Mouse (Mus musculus) forebrain, embryonic 14.5 days (tissue): ENCODE data around the gene Gm45713. TPM values are rescaled to one million over a fixed set of nuclear protein-coding genes. Genes with fewer than 3 reads are reported as not detected.

Source experiments
- ATAC-seq: fragments of 200-750 bp; cut with Nextera tagmentation; 2 replicates; pipeline ENCODE4 v1.8.0; 2017; ENCODE audit warnings: mild to moderate bottlenecking, moderate library complexity
- DNase-seq: peaks from one replicate; pipeline ENCODE4 v3.0.0-alpha.2; 2015; ENCODE audit warnings: low spot score
- H3K27ac ChIP-seq: fragments of 300-500 bp; sonication (generic); 2 replicates; pipeline ENCODE4 v1.5.1; 2014; ENCODE audit warnings: low read depth, mild to moderate bottlenecking, control low read depth, low read length, moderate library complexity
- H3K27me3 ChIP-seq: fragments of 300-500 bp; sonication (generic); replicated peaks from 2 replicates; pipeline ENCODE4 v1.6.1; 2014; ENCODE audit warnings: low read length, control low read depth, mixed read lengths; ENCODE audit not compliant: control insufficient read depth, insufficient read depth
- H3K36me3 ChIP-seq: fragments of 300-500 bp; sonication (generic); 2 replicates; pipeline ENCODE4 v1.6.1; 2014; ENCODE audit warnings: low read length, control low read depth; ENCODE audit not compliant: control insufficient read depth, insufficient read depth
- H3K4me1 ChIP-seq: fragments of 300-500 bp; sonication (generic); 2 replicates; pipeline ENCODE4 v1.6.1; 2014; ENCODE audit warnings: antibody characterized with exemption, low read length, control low read depth; ENCODE audit not compliant: control insufficient read depth, insufficient read depth
- H3K4me2 ChIP-seq: fragments of 300-500 bp; sonication (generic); 2 replicates; pipeline ENCODE4 v1.6.1; 2014; ENCODE audit warnings: mild to moderate bottlenecking, control low read depth, low read length
- H3K4me3 ChIP-seq: fragments of 300-500 bp; sonication (generic); 2 replicates; pipeline ENCODE4 v1.5.1; 2014; ENCODE audit warnings: low read depth, low read length, control low read depth
- H3K9ac ChIP-seq: fragments of 300-500 bp; sonication (generic); 2 replicates; pipeline ENCODE4 v1.6.1; 2014; ENCODE audit warnings: mild to moderate bottlenecking, low read length, control low read depth, moderate library complexity
- H3K9me3 ChIP-seq: fragments of 300-500 bp; sonication (generic); replicated peaks from 2 replicates; pipeline ENCODE4 v1.6.1; 2016; ENCODE audit warnings: low read length, control low read depth, mixed read lengths; ENCODE audit not compliant: control insufficient read depth
- whole genome bisulfite sequencing: fragments of 180-500 bp; shearing (Covaris S2); extraction: QIAGEN DNeasy Blood & Tissue Kit; methylation state at CpG from one replicate; pipeline ENCODE4 v1.1.7; 2014; 5-methylcytosine and 5-hydroxymethylcytosine counted together
- polyA plus RNA-seq: library from polyadenylated mRNA; unstranded; fragments of >200 nt; fragmentation: Nextera tagmentation; extraction: Ambion mirVana; gene quantifications from 2 replicates; pipeline ENCODE4 v1.2.1, GENCODE M21; 2014

Gene Gm45713
- polyA plus RNA-seq, 1 experiment from 2014 or later = 0.22 TPM

GRCm38 (mm10) chr7:45166950-45167401 lies 30.9 kb upstream of the Gm45713 start:
- Histone ChIP-seq H3K36me3 (no peaks in the 10 kb centered on the region), H3K27me3 (peaks cover 68% of the 10 kb centered on the region), H3K27ac (peak overlapping the region; percentile 23; the same call in 1 of the 2 replicates), H3K4me2 (peak overlapping the region; percentile 20; the same call in 1 of the 2 replicates), H3K4me1 (peaks cover 10% of the 10 kb centered on the region), H3K4me3 (no peak overlapping the region), H3K9ac (no peak overlapping the region), H3K9me3 (no peaks in the 10 kb centered on the region)
- DNase-seq (peak; percentile 45), ATAC-seq (peak; percentile 22; the same call in 1 of the 2 replicates)
- WGBS = 19% methylated on average over 10 of the region's 10 CpGs

GRCm38 (mm10) chr7:45165701-45166100 lies 29.7 kb upstream of the Gm45713 start:
- H3K27me3 ChIP-seq = peaks cover 68% of the 10 kb centered on the region

DNA sequence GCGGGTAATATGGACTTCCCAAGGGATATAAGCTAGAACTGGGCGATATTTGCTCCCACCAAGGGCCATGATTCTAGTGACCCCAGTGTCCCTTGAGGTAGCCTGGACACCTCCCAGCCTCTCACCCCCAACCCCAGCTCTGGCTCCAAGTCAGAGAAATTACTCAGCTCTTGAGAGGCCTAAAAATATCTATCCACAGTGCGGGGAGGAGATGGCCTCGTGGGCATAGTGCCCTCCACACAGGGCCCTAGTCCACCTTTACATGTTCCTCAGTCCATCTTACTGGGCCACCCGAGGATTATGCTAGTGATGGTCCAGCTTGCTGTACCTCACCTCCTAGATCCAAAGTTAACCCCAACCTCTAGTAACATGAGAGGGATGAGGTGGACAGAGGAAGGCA lies 28.8 kb upstream of the Gm45713 start:
- peak overlapping the region; percentile 45 for H3K4me3 ChIP-seq

More at GRCm38 (mm10) chr7:45165701-45166100, 29.7 kb upstream of the Gm45713 start:
- 40% methylated on average over 11 of the region's 11 CpGs for WGBS
- ATAC-seq (no peak), DNase-seq (no peak)
- H3K27ac ChIP-seq = no peak overlapping the region
- H3K4me2 ChIP-seq = peak overlapping the region; percentile 57
- peak overlapping the region; percentile 45 for H3K4me3 ChIP-seq
- H3K36me3 ChIP-seq = no peaks in the 10 kb centered on the region
- no peaks in the 10 kb centered on the region for H3K9me3 ChIP-seq
- no peak overlapping the region for H3K9ac ChIP-seq
- H3K4me1 ChIP-seq = peaks cover 10% of the 10 kb centered on the region

DNA sequence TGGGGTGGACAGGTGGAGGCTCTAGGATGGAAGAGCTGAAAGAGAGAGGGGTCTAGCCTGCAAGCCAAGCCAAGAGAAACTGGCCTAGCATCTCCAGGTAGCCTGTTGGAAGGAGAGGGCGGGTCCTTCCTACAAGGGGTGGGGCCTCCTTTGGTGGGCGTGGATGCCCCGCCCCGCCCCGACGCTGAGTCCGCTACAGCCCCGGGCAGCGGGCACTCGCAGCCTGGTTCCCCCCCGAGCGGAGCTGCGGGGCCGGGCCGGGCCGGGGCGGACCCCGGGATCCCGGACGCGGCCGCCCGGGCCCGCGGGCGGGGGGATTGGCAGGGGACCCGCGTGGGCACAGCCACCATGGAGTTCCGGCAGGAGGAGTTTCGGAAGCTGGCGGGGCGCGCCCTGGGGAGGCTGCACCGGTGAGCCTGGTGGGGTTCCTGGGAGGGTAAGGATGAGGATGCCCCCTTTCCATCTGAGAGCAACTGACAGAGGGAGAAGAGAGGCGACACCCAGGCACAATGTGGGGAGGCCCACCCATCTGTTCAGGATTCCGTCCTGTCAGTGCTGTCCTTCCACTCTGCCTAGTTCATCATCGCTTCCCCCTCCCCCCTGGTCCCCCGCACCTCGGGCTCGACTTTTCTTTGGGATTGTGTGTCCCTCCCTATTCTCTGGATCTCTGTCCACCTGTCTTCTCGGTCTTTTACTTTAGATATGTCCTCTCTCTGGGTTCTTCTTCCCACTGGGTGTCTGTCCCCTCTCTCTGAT lies 27.9 kb upstream of the Gm45713 start, which contains the start of gene Slc17a7:
Slc17a7 (plus strand) TSS at position 215 of the 756 bp plus-strand sequence.
- Histone ChIP-seq H3K4me3 (peak within 1 kb of the TSS; percentile 45), H3K9ac (peak within 1 kb of the TSS; percentile 65), H3K36me3 (0 out of 2 replicates have a peak, but pooled peaks cover 7% of the 10 kb centered on the region), H3K4me1 (peaks cover 10% of the 10 kb centered on the region), H3K27me3 (peaks cover 56% of the 10 kb centered on the region), H3K27ac (peak within 1 kb of the TSS; percentile 52; the same call in 1 of the 2 replicates), H3K4me2 (peak within 1 kb of the TSS; percentile 57), H3K9me3 (no peaks in the 10 kb centered on the region)
- ATAC-seq (no peak; the same call in 1 of the 2 replicates), DNase-seq (peak; percentile 45)
- under 1% methylated on average over 40 of the region's 41 CpGs for WGBS

More for the DNA sequence above, 28.8 kb upstream of the Gm45713 start:
- H3K36me3 ChIP-seq = no peaks in the 10 kb centered on the region
- WGBS = 60% methylated on average over 5 of the region's 5 CpGs
- H3K4me1 ChIP-seq = peaks cover 10% of the 10 kb centered on the region
- peak overlapping the region; percentile 57 for H3K4me2 ChIP-seq
- H3K9ac ChIP-seq = peak overlapping the region; percentile 65
- no peaks in the 10 kb centered on the region for H3K9me3 ChIP-seq
- DNase-seq = no peak
- ATAC-seq = no peak
- H3K27ac ChIP-seq = no peak overlapping the region
- peaks cover 63% of the 10 kb centered on the region for H3K27me3 ChIP-seq

- Histone ChIP-seq H3K4me3 (no peak overlapping the region), H3K27me3 (peaks cover 48% of the 10 kb centered on the region), H3K27ac (no peak overlapping the region), H3K9me3 (no peaks in the 10 kb centered on the region), H3K4me1 (peaks cover 7% of the 10 kb centered on the region), H3K9ac (no peak overlapping the region), H3K4me2 (peak overlapping the region; percentile 57; the same call in 1 of the 2 replicates), H3K36me3 (0 out of 2 replicates have a peak, but pooled peaks cover 13% of the 10 kb centered on the region)
- ATAC-seq (no peak), DNase-seq (no peak)
- WGBS = 70% methylated on average over 9 of the region's 9 CpGs
These were observed 27.1 kb upstream of the Gm45713 start for GRCm38 (mm10) chr7:45162996-45163615.

DNA sequence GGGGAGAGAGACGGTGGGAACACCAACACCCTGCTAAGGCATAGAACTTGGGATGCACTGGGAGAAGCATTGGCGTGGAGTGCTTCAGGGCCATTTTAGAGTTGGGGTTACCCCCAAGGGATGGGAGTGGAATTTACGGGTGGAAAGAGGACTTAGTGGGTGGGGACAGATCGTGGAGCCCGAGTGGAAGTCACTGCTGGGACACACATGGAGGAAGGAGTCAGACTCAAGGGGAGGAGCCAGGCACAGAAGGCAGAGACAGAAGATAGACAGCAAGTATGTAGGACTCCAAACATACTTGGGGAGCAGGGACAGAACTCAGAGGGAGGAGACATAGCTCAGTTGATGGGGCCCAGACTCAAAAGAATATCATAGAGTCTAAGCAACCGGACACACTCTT lies 26.5 kb upstream of the Gm45713 start:
- Histone ChIP-seq H3K27me3 (peaks cover 44% of the 10 kb centered on the region), H3K9me3 (no peaks in the 10 kb centered on the region), H3K4me1 (peaks cover 7% of the 10 kb centered on the region), H3K27ac (peak overlapping the region; percentile 16; the same call in 1 of the 2 replicates), H3K4me2 (peak overlapping the region; percentile 56), H3K9ac (peak overlapping the region; percentile 21; the same call in 1 of the 2 replicates), H3K4me3 (peak overlapping the region; percentile 24; the same call in 1 of the 2 replicates), H3K36me3 (peaks cover 18% of the 10 kb centered on the region; the same call in 1 of the 2 replicates)
- no peak for DNase-seq
- 31% methylated on average over 6 of the region's 6 CpGs for WGBS
- ATAC-seq = no peak; the same call in 1 of the 2 replicates

- WGBS = 5% methylated on average over 35 of the region's 35 CpGs
- peak overlapping the region; percentile 21; the same call in 1 of the 2 replicates for H3K9ac ChIP-seq
These were observed 25.8 kb upstream of the Gm45713 start for GRCm38 (mm10) chr7:45161612-45162473.

DNA sequence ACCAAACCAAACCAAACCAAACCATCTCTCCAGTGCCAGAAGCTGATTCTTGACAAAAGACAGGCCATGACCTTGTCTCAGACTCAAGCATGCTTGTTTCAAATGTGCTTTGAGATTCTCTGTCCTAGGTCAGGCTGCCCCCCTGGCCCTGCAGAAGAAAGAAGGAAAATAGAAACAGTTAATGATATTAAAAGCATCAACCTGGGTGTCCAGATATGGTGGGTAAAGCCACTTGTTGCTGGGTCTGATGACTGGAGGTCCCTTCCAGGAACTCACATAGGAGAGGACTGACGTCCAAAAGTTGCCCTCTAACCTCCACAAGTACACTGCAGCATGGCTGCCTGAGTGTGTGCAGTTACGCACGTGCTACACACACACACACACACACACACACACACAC lies 24.8 kb upstream of the Gm45713 start:
- H3K4me3 ChIP-seq = no peak overlapping the region
- no peaks in the 10 kb centered on the region for H3K9me3 ChIP-seq
- 90% methylated on average over 3 of the region's 3 CpGs for WGBS
- no peak for DNase-seq
- H3K9ac ChIP-seq = no peak overlapping the region
- H3K4me2 ChIP-seq = no peak overlapping the region
- peaks cover 19% of the 10 kb centered on the region; the same call in 1 of the 2 replicates for H3K36me3 ChIP-seq
- peaks cover 34% of the 10 kb centered on the region for H3K27me3 ChIP-seq
- ATAC-seq = no peak
- peaks cover 7% of the 10 kb centered on the region for H3K4me1 ChIP-seq
- H3K27ac ChIP-seq = no peak overlapping the region

More at GRCm38 (mm10) chr7:45161612-45162473, 25.8 kb upstream of the Gm45713 start:
- DNase-seq (peak; percentile 96), ATAC-seq (peak; percentile 89)
- Histone ChIP-seq H3K4me1 (peaks cover 7% of the 10 kb centered on the region), H3K27ac (no peak overlapping the region; the same call in 1 of the 2 replicates), H3K36me3 (peaks cover 19% of the 10 kb centered on the region; the same call in 1 of the 2 replicates), H3K27me3 (peaks cover 43% of the 10 kb centered on the region), H3K4me2 (peak overlapping the region; percentile 56), H3K9me3 (no peaks in the 10 kb centered on the region), H3K4me3 (peak overlapping the region; percentile 24)
